28 mouse cellular contexts compared by ENCODE assay signal in genomic region chr9:95182272-95182671, GRCm38 (mm10).
DNase-seq lines count a peak whose midpoint lies in the region; ATAC-seq and TF ChIP-seq lines count a peak whose summit lies in the region.
"Had no signal": no experiment of that assay in that cellular context is flagged by ENCODE, and none has a peak within 500 bp of the region (broad histone marks: within the 10 kb centered on the region; RNA-seq: fewer than 3 reads in every experiment).

No protein-coding gene starts in this region.

- no peak overlapping the region for H3K4me2 ChIP-seq in lung, embryonic 15.5 days
- H3K4me2 ChIP-seq in embryonic facial prominence, embryonic 14.5 days (ENCODE audit: low read depth, low read length), result no peak overlapping the region
- H3K4me2 ChIP-seq in limb, embryonic 12.5 days, result no peak overlapping the region
- H3K4me2 ChIP-seq: heart, embryonic 13.5 days; hindbrain, embryonic 12.5 days; liver, embryonic 12.5 days; midbrain, embryonic 15.5 days; neural tube, embryonic 13.5 days; stomach, embryonic 15.5 days had no signal

- DNase-seq in heart, adult 11 months, result peak; percentile 91
- no peak for DNase-seq in heart, adult 2 months
- DNase-seq in lung, adult 18-20 months, result no peak
- no peak for DNase-seq in embryonic facial prominence, embryonic 14.5 days (ENCODE audit: low spot score)
- no peak for DNase-seq in testis, postnatal 10 days (ENCODE audit: low spot score)
- DNase-seq: adrenal gland, postnatal 36 days; B cell, adult 2 months; cerebellum, adult 11 months; cerebellum, adult 9-11 months; gastrocnemius, postnatal 10 days; kidney, adult 9 months; kidney, postnatal 14 days; layer of hippocampus, postnatal 36 days; lung, adult 2 months; thymus, adult 18-20 months; thymus, postnatal 36 days had no signal

- no peak overlapping the region for H3K27ac ChIP-seq in heart, adult 2 months
- peak overlapping the region; percentile 21; the same call in 1 of the 2 replicates for H3K27ac ChIP-seq in lung, embryonic 15.5 days
- H3K27ac ChIP-seq in embryonic facial prominence, embryonic 14.5 days (replicated peaks; ENCODE audit: low read depth, low read length), result peak overlapping the region; percentile 70
- peak overlapping the region; percentile 57 for H3K27ac ChIP-seq in limb, embryonic 12.5 days
- H3K27ac ChIP-seq: heart, embryonic 13.5 days; hindbrain, embryonic 12.5 days; liver, embryonic 12.5 days; midbrain, embryonic 15.5 days; neural tube, embryonic 13.5 days had no signal

- no peak overlapping the region for H3K4me3 ChIP-seq in heart, adult 2 months
- H3K4me3 ChIP-seq in lung, embryonic 15.5 days, result no peak overlapping the region
- H3K4me3 ChIP-seq in embryonic facial prominence, embryonic 14.5 days (ENCODE audit: low read depth, low read length), result no peak overlapping the region
- no peak overlapping the region for H3K4me3 ChIP-seq in limb, embryonic 12.5 days (replicated peaks)
- H3K4me3 ChIP-seq: heart, embryonic 13.5 days; hindbrain, embryonic 12.5 days; liver, embryonic 12.5 days; midbrain, embryonic 15.5 days; myocyte; neural tube, embryonic 13.5 days; stomach, embryonic 15.5 days had no signal

- H3K79me2 ChIP-seq in heart, adult 2 months (replicated peaks; ENCODE audit: control insufficient read depth, insufficient read depth, low read length), result no peaks in the 10 kb centered on the region

- TF ChIP-seq EP300 in heart, adult 2 months (IDR thresholded peaks at IDR 0.05; ENCODE audit: insufficient read depth, low read depth, low read length), result no peak

- TF ChIP-seq CTCF in heart, adult 2 months (IDR thresholded peaks at IDR 0.05), result no peak

- 72% methylated on average over 7 of the region's 7 CpGs for WGBS in heart, adult 2 months
- WGBS in lung, embryonic 15.5 days, result 74% methylated on average over 7 of the region's 7 CpGs
- WGBS in embryonic facial prominence, embryonic 14.5 days, result 88% methylated on average over 7 of the region's 7 CpGs
- WGBS in limb, embryonic 12.5 days, result 86% methylated on average over 7 of the region's 7 CpGs

- TF ChIP-seq POLR2A in heart, adult 2 months (IDR thresholded peaks at IDR 0.05; ENCODE audit: insufficient read depth, low read depth, low read length), result no peak

- H3K9ac ChIP-seq in heart, adult 2 months (ENCODE audit: low read depth, low read length), result no peak overlapping the region
- no peak overlapping the region for H3K9ac ChIP-seq in lung, embryonic 15.5 days
- no peak overlapping the region for H3K9ac ChIP-seq in embryonic facial prominence, embryonic 14.5 days (ENCODE audit: low read depth, low read length)
- H3K9ac ChIP-seq in limb, embryonic 12.5 days (replicated peaks), result no peak overlapping the region
- H3K9ac ChIP-seq: heart, embryonic 13.5 days; hindbrain, embryonic 12.5 days; liver, embryonic 12.5 days; midbrain, embryonic 15.5 days; neural tube, embryonic 13.5 days; stomach, embryonic 15.5 days had no signal

- H3K4me1 ChIP-seq in heart, adult 2 months (ENCODE audit: control insufficient read depth, insufficient read depth, low read length), result peaks cover 2% of the 10 kb centered on the region
- H3K4me1 ChIP-seq in lung, embryonic 15.5 days, result peaks cover 24% of the 10 kb centered on the region
- H3K4me1 ChIP-seq in embryonic facial prominence, embryonic 14.5 days (ENCODE audit: control insufficient read depth, insufficient read depth, low read length), result peaks cover 47% of the 10 kb centered on the region
- H3K4me1 ChIP-seq in limb, embryonic 12.5 days (replicated peaks), result peaks cover 51% of the 10 kb centered on the region
- H3K4me1 ChIP-seq: liver, embryonic 12.5 days; midbrain, embryonic 15.5 days had no signal

- intact Hi-C loops in heart, adult 2 months (cut with DNase I), result loop anchor here (10.0 kb wide), 1 partner anchor 333 kb away; the partner anchor contains the start of gene U2surp

- ATAC-seq in lung, embryonic 15.5 days (ENCODE audit: borderline replicate concordance, extremely low read depth, low FRiP score, low TSS enrichment), result no peak
- no peak for ATAC-seq in embryonic facial prominence, embryonic 14.5 days (ENCODE audit: low read depth)
- ATAC-seq in limb, embryonic 12.5 days (ENCODE audit: insufficient number of reproducible peaks, insufficient read depth, low FRiP score, low TSS enrichment, low read depth), result no peak
- ATAC-seq: liver, embryonic 12.5 days; Patski had no signal

- H3K9me3 ChIP-seq in lung, embryonic 15.5 days, result no peaks in the 10 kb centered on the region
- H3K9me3 ChIP-seq in embryonic facial prominence, embryonic 14.5 days (ENCODE audit: control insufficient read depth, low read length), result no peaks in the 10 kb centered on the region
- H3K9me3 ChIP-seq in limb, embryonic 12.5 days, result no peaks in the 10 kb centered on the region
- H3K9me3 ChIP-seq: heart, embryonic 13.5 days; hindbrain, embryonic 12.5 days; liver, embryonic 12.5 days; midbrain, embryonic 15.5 days; neural tube, embryonic 13.5 days; stomach, embryonic 15.5 days had no signal

- H3K36me3 ChIP-seq in heart, adult 2 months (ENCODE audit: control insufficient read depth, insufficient read depth, low read length), result no peaks in the 10 kb centered on the region
- H3K36me3 ChIP-seq in lung, embryonic 15.5 days, result no peaks in the 10 kb centered on the region
- no peaks in the 10 kb centered on the region for H3K36me3 ChIP-seq in embryonic facial prominence, embryonic 14.5 days (ENCODE audit: control insufficient read depth, insufficient read depth, low read length)
- no peaks in the 10 kb centered on the region for H3K36me3 ChIP-seq in limb, embryonic 12.5 days
- H3K36me3 ChIP-seq: G1E; heart, embryonic 13.5 days; hindbrain, embryonic 12.5 days; liver, embryonic 12.5 days; midbrain, embryonic 15.5 days; neural tube, embryonic 13.5 days; stomach, embryonic 15.5 days had no signal

- no peaks in the 10 kb centered on the region for H3K27me3 ChIP-seq in heart, adult 2 months (ENCODE audit: control insufficient read depth, insufficient read depth, low read length)
- H3K27me3 ChIP-seq in lung, embryonic 15.5 days, result no peaks in the 10 kb centered on the region
- no peaks in the 10 kb centered on the region for H3K27me3 ChIP-seq in embryonic facial prominence, embryonic 14.5 days (replicated peaks; ENCODE audit: control insufficient read depth, insufficient read depth, low read length)
- no peaks in the 10 kb centered on the region for H3K27me3 ChIP-seq in limb, embryonic 12.5 days
- H3K27me3 ChIP-seq: CH12.LX; heart, embryonic 13.5 days; hindbrain, embryonic 12.5 days; liver, embryonic 12.5 days; midbrain, embryonic 15.5 days; neural tube, embryonic 13.5 days; Patski; stomach, embryonic 15.5 days had no signal
